Comparison of ENCODE assay signal across 8 mouse cellular contexts in genomic region chr11:101416433-101417100, GRCm38 (mm10). TPM values are rescaled to one million over a fixed set of nuclear protein-coding genes. Genes with fewer than 3 reads are reported as not detected.
DNase-seq lines count a peak whose midpoint lies in the region; ATAC-seq lines count a peak whose summit lies in the region.

No protein-coding gene starts in this region.

- H3K4me3 ChIP-seq in embryonic facial prominence, embryonic 14.5 days (ENCODE audit: low read depth, low read length), result peak overlapping the region; percentile 74
- peak overlapping the region; percentile 81 for H3K4me3 ChIP-seq in limb, embryonic 13.5 days

- 2% methylated on average over 11 of the region's 11 CpGs for WGBS in embryonic facial prominence, embryonic 14.5 days
- WGBS in limb, embryonic 13.5 days, result 1% methylated on average over 11 of the region's 11 CpGs

- H3K9ac ChIP-seq in embryonic facial prominence, embryonic 14.5 days (ENCODE audit: low read depth, low read length), result peak overlapping the region; percentile 86
- peak overlapping the region; percentile 89 for H3K9ac ChIP-seq in limb, embryonic 13.5 days

- peak overlapping the region; percentile 75 for H3K4me2 ChIP-seq in embryonic facial prominence, embryonic 14.5 days (ENCODE audit: low read depth, low read length)
- peak overlapping the region; percentile 87 for H3K4me2 ChIP-seq in limb, embryonic 13.5 days (replicated peaks)

- H3K27ac ChIP-seq in embryonic facial prominence, embryonic 14.5 days (replicated peaks; ENCODE audit: low read depth, low read length), result peak overlapping the region; percentile 63
- H3K27ac ChIP-seq in limb, embryonic 13.5 days, result peak overlapping the region; percentile 79

- peaks cover 4% of the 10 kb centered on the region; the same call in 1 of the 2 replicates for H3K4me1 ChIP-seq in embryonic facial prominence, embryonic 14.5 days (ENCODE audit: control insufficient read depth, insufficient read depth, low read length)
- H3K4me1 ChIP-seq in limb, embryonic 13.5 days, result peaks cover 7% of the 10 kb centered on the region

- H3K36me3 ChIP-seq in embryonic facial prominence, embryonic 14.5 days (ENCODE audit: control insufficient read depth, insufficient read depth, low read length), result peaks cover 24% of the 10 kb centered on the region
- H3K36me3 ChIP-seq in limb, embryonic 13.5 days, result peaks cover 23% of the 10 kb centered on the region

- no peaks in the 10 kb centered on the region for H3K9me3 ChIP-seq in embryonic facial prominence, embryonic 14.5 days (ENCODE audit: control insufficient read depth, low read length)
- H3K9me3 ChIP-seq in limb, embryonic 13.5 days, result no peaks in the 10 kb centered on the region

- peak; percentile 36 for DNase-seq in adrenal gland, postnatal 14 days
- DNase-seq in adrenal gland, postnatal 4 days (ENCODE audit: low spot score in 2 of 2), result no peak
- DNase-seq in CD4-positive helper T cell, adult 2 months (ENCODE audit: low read depth, low spot score), result peak; percentile 55
- no peak for DNase-seq in embryonic facial prominence, embryonic 14.5 days (ENCODE audit: low spot score)
- peak; percentile 18 for DNase-seq in neural tube, embryonic 10.5 days (ENCODE audit: extremely low spot score, low spot score)
- DNase-seq in kidney, postnatal 10 days, result no peak

- no peak; the same call in 1 of the 2 replicates for ATAC-seq in embryonic facial prominence, embryonic 14.5 days (ENCODE audit: low read depth)
- no peak; the same call in 1 of the 2 replicates for ATAC-seq in limb, embryonic 13.5 days (ENCODE audit: low FRiP score, low read depth)
- no peak for ATAC-seq in inflammation-experienced regulatory T-cells, adult 6 months

- H3K27me3 ChIP-seq in embryonic facial prominence, embryonic 14.5 days (replicated peaks; ENCODE audit: control insufficient read depth, insufficient read depth, low read length), result no peaks in the 10 kb centered on the region
- H3K27me3 ChIP-seq in limb, embryonic 13.5 days, result no peaks in the 10 kb centered on the region

RNA-seq across cellular contexts. Expression of gene Aarsd1, which starts 0.8 kb away (rescaled TPM):
- total RNA-seq in adrenal gland, postnatal 14 days (2021), result 41.9 and 44.8 TPM in 2 replicates
- 10 to 100 TPM; 29.9 to 31.1 TPM for total RNA-seq in adrenal gland, postnatal 4 days (2021)
- 43.4 and 59.3 TPM in 2 replicates for polyA plus RNA-seq in embryonic facial prominence, embryonic 14.5 days (2014; fragmentation: Nextera tagmentation; extraction: Ambion mirVana)
- 79.5 and 84.5 TPM in 2 replicates for polyA plus RNA-seq in limb, embryonic 13.5 days (2015; fragmentation: Nextera tagmentation; extraction: Ambion mirVana)
- polyA plus RNA-seq in inflammation-experienced regulatory T-cells, adult 6 months (2017; shearing (Covaris generic)), result 10 to 100 TPM; 34.2 to 43.2 (median 40.5) TPM

RNA-seq across cellular contexts. Expression of gene Gm27029, which starts 8.0 kb away (rescaled TPM):
- 3.9 and 6.0 TPM in 2 replicates for total RNA-seq in adrenal gland, postnatal 14 days (2021)
- total RNA-seq in adrenal gland, postnatal 4 days (2021), result 1 to 10 TPM; 3.4 to 5.9 TPM
- 13.4 and 16.0 TPM in 2 replicates for polyA plus RNA-seq in embryonic facial prominence, embryonic 14.5 days (2014; fragmentation: Nextera tagmentation; extraction: Ambion mirVana)
- polyA plus RNA-seq in limb, embryonic 13.5 days (2015; fragmentation: Nextera tagmentation; extraction: Ambion mirVana), result 11.5 and 12.6 TPM in 2 replicates
- 1 to 10 TPM in 1 of 3 experiments, under 1 TPM in 2; 0.46 to 1.3 (median 0.57) TPM for polyA plus RNA-seq in inflammation-experienced regulatory T-cells, adult 6 months (2017; shearing (Covaris generic))

RNA-seq across cellular contexts. Expression of gene Rundc1, which starts 8.3 kb away (rescaled TPM):
- total RNA-seq in adrenal gland, postnatal 14 days (2021), result 19.6 and 20.9 TPM in 2 replicates
- 10 to 100 TPM; 20.1 to 22.0 TPM for total RNA-seq in adrenal gland, postnatal 4 days (2021)
- 16.2 and 17.3 TPM in 2 replicates for polyA plus RNA-seq in embryonic facial prominence, embryonic 14.5 days (2014; fragmentation: Nextera tagmentation; extraction: Ambion mirVana)
- 19.3 and 21.3 TPM in 2 replicates for polyA plus RNA-seq in limb, embryonic 13.5 days (2015; fragmentation: Nextera tagmentation; extraction: Ambion mirVana)
- polyA plus RNA-seq in inflammation-experienced regulatory T-cells, adult 6 months (2017; shearing (Covaris generic)), result 1 to 10 TPM; 6.7 to 7.2 (median 6.9) TPM

RNA-seq across cellular contexts. Expression of gene Ptges3l, which starts 8.6 kb away (rescaled TPM):
- total RNA-seq in adrenal gland, postnatal 14 days (2021), result 3.2 and 5.3 TPM in 2 replicates
- 1 to 10 TPM; 6.4 to 6.7 TPM for total RNA-seq in adrenal gland, postnatal 4 days (2021)
- polyA plus RNA-seq in embryonic facial prominence, embryonic 14.5 days (2014; fragmentation: Nextera tagmentation; extraction: Ambion mirVana), result 35.5 and 37.1 TPM in 2 replicates
- polyA plus RNA-seq in limb, embryonic 13.5 days (2015; fragmentation: Nextera tagmentation; extraction: Ambion mirVana), result 15.3 and 15.7 TPM in 2 replicates
- 1 to 10 TPM; 1.6 to 2.2 (median 2.1) TPM for polyA plus RNA-seq in inflammation-experienced regulatory T-cells, adult 6 months (2017; shearing (Covaris generic))

RNA-seq across cellular contexts. Expression of gene Rpl27, which starts 25.5 kb away (rescaled TPM):
- total RNA-seq in adrenal gland, postnatal 14 days (2021), result 98.3 and 102 TPM in 2 replicates
- 100 to 1,000 TPM in 1 of 2 experiments, 10 to 100 TPM in 1; 90.3 to 116 TPM for total RNA-seq in adrenal gland, postnatal 4 days (2021)
- polyA plus RNA-seq in embryonic facial prominence, embryonic 14.5 days (2014; fragmentation: Nextera tagmentation; extraction: Ambion mirVana), result 376 and 406 TPM in 2 replicates
- 328 and 347 TPM in 2 replicates for polyA plus RNA-seq in limb, embryonic 13.5 days (2015; fragmentation: Nextera tagmentation; extraction: Ambion mirVana)
- polyA plus RNA-seq in inflammation-experienced regulatory T-cells, adult 6 months (2017; shearing (Covaris generic)), result 100 to 1,000 TPM; 523 to 733 (median 603) TPM

Comparison
In these comparisons a context has a peak if more than half of its experiments do, and no peak if none do; other contexts are left out.
1. DNase-seq: peak in adrenal gland, postnatal 14 days (single experiment), CD4-positive helper T cell, adult 2 months (single experiment) and neural tube, embryonic 10.5 days (single experiment); none in adrenal gland, postnatal 4 days (0 of 2), embryonic facial prominence, embryonic 14.5 days (single experiment) and kidney, postnatal 10 days (single experiment).